Mouse (Mus musculus) T-cell, adult 66 days (primary cell): Measurements from ENCODE around the gene Nhsl1. TPM values are rescaled to one million over a fixed set of nuclear protein-coding genes. Genes with fewer than 3 reads are reported as not detected.

Experiments used
- total RNA-seq, 2 experiments: library from RNA; stranded (reverse); gene quantifications; 3 replicates in 1 of 2; 4 replicates in 1 of 2; pipeline ENCODE4 v1.2.4; 2023

Gene Nhsl1
- total RNA-seq = 1 to 10 TPM; 2.9 to 3.3 TPM

DNA sequence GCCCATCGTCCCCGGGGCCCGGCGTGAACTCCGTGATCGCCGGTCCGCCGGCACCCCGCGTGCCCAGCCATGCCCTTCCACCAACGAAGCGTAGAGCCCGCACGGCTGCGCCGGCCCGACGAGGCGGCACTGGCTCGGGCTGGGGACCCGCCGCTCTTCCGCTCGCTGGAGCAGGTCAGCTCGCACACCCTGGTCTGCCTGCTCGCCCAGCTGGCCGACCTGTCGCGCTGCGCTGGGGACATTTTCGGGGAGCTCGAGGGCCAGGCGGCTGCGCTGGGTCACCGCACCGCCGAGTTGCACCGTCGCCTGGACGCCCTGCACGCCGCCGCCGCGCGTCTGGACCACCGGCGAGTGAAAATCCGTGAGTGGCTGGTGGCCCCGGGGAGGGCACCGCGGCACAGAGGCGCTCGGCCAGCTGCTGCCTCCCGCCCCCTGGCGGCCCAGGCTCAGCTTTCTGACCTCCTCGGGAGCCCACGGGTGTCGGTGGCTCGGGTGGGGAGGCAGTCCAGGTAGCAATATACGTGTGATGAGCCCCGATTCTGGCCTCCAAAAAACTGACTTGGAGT is at the start of gene Nhsl1:
TSS of gene Nhsl1 (plus strand) at position 70 of the 566 bp plus-strand sequence.

DNA sequence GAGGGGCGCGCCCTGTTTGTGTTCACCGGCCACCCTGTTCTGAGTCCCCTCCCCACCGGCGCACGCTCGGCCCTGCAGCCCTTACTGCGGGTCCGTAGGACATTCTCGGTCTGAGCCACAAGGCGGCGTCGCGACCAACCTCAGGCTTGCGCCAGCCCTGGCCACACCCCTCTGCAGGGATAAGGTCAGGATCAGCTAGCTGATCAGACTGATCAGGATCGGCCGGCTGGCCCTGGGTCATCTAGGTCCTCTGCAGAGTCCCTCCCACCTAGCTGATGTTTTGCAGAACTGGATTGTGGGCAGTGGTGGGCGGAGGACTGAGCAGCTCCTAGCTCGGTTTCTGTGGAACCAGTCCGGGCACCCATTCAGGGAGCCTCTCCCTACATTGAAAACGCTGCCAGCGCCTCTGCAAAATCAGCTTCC is 227.0 kb downstream of the Nhsl1 start, which contains the start of gene Hebp2:
TSS of gene Hebp2 (minus strand) at position 264 of the 423 bp plus-strand sequence.

Other genes with a start within 250 kb of the Nhsl1 start
- gene Ect2l, start 108.1 kb upstream of the Nhsl1 start, total RNA-seq = not detected
- 10 to 100 TPM; 19.4 to 22.3 TPM for gene Ccdc28a, start 84.0 kb upstream of the Nhsl1 start, total RNA-seq
- gene Hebp2, start 227.1 kb downstream of the Nhsl1 start, total RNA-seq = not detected